Mouse (Mus musculus) cerebellum, adult 8-10 months (tissue): ENCODE measurements around the gene Ptger3.
A peak's percentile ranks its signal among the peaks of the same experiment; 100 is the strongest.

ENCODE experiments used
- DNase-seq: peaks from one replicate; pipeline ENCODE4 v3.0.0; 2022

The Ptger3 gene

DNA sequence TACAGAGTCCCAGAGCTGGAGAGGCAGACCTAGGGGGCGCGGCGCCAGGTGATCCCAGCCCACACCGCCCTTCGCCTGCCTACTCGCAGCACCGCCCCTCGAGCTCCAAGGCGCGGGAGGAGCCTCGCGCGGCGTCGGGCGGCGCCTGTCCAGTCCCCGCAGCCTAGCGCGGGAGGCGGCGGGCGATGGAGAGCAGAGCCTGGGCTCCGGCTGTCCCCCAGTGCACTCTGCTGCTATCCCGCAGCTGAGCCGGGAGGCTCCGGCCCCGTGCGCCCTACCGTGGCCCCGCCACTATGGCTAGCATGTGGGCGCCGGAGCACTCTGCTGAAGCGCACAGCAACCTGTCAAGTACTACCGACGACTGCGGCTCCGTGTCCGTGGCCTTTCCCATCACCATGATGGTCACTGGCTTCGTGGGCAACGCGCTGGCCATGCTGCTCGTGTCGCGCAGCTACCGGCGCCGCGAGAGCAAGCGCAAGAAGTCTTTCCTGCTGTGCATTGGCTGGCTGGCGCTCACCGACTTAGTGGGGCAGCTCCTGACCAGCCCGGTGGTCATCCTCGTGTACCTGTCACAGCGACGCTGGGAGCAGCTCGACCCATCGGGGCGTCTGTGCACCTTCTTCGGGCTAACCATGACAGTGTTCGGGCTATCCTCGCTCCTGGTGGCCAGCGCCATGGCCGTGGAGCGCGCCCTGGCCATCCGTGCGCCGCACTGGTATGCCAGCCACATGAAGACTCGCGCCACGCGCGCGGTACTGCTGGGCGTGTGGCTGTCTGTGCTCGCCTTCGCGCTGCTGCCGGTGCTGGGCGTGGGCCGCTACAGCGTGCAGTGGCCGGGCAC, at the start of gene Ptger3:
Gene Ptger3 (plus strand): TSS at position 168 of the 841 bp plus-strand sequence.
- DNase-seq, result no peak

DNA sequence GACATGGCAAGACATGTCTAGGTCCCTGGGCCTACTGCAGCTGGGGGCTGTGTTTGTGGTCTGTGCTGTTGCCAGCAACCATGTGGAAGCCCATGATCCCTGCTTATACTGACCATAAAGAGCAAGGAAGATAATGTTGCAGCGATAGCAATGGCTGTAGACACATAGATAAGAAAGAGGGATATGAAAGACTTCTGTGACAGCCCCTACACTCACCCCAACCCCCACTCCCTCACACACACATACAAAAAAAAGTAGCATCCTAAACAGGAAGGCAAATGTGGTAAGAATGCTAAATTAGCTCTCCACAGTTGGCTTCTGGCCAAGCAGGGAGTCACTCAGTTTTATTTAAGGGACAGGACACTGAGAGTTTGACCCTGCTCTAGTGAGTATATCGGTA, 48.7 kb upstream of the Ptger3 start:
- no peak for DNase-seq

- DNase-seq, result peak; percentile 52
These were observed 46.3 kb upstream of the Ptger3 start for GRCm38 (mm10) chr3:157520433-157520832.

GRCm38 (mm10) chr3:157523834-157524233, 42.9 kb upstream of the Ptger3 start:
- DNase-seq, result no peak

DNA sequence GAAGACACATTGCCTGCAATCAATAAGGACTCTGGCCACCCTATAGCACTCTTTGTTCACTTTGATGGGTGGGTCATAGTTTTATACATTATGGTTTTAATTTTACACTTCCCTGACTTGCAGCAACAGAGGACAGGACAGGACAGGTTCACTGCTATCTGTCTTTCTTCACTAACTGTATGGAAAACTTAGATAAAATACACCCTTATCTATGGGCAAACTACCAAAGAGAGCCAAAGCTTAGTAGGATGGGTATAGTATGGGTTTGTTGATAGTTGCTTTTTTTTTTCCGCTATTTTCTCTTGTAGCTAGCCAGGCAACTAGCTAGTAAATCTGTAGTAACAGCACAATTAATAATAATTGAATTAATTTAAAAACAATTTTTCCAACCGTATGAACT, 35.1 kb upstream of the Ptger3 start:
- DNase-seq, result no peak

- peak; percentile 95 for DNase-seq
These were observed 32.5 kb upstream of the Ptger3 start, which contains the start of gene Zranb2 for GRCm38 (mm10) chr3:157533964-157534785. Gene Zranb2, plus strand, starts transcription at chr3:157534160.

- no peak for DNase-seq
These were observed 31.8 kb upstream of the Ptger3 start for GRCm38 (mm10) chr3:157534786-157535415.

DNA sequence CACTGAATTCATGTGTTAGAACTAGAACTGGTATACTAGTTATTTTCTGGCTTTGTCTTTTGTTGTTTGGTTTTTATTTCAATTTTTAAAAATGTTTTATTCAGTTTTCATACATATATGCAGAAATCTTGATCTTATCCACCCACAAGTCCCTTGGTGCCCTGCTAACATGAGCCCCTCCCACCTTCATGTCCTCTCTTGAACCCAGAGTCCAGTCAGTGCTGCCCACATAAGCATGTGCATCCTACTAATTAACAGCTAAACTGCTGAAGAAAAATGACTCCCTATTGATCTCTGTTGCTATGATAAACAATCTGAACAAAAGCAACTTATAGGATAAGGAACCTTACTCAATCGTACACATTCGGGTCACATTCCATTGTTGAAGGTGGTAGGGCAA, 17.4 kb upstream of the Ptger3 start:
- no peak for DNase-seq

GRCm38 (mm10) chr3:157549758-157550600, 16.7 kb upstream of the Ptger3 start:
- no peak for DNase-seq

- no peak for DNase-seq
These were observed 1.5 kb upstream of the Ptger3 start for GRCm38 (mm10) chr3:157565196-157565595.

DNA sequence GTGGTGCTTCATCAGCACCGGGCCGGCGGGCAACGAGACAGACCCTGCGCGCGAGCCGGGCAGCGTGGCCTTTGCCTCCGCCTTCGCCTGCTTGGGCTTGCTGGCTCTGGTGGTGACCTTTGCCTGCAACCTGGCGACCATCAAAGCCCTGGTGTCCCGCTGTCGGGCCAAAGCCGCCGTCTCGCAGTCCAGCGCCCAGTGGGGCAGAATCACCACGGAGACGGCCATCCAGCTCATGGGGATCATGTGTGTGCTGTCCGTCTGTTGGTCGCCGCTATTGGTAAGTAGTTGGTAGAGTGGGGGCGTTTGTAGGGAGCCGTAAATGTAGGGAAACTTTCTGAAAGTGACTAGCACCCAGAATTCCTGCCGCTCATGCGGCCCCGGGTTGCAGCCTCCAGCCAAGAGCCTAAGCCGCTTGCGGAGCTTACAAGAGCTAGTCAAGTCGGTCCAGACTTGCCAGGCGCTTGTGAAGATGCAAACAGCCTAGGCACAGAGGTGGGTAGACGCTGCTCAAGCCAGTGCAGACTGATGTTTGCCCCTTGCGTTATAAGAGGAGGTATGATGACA, 957 bp downstream of the Ptger3 start:
- DNase-seq, result no peak

GRCm38 (mm10) chr3:157572011-157572410, 5.3 kb downstream of the Ptger3 start:
- no peak for DNase-seq

DNA sequence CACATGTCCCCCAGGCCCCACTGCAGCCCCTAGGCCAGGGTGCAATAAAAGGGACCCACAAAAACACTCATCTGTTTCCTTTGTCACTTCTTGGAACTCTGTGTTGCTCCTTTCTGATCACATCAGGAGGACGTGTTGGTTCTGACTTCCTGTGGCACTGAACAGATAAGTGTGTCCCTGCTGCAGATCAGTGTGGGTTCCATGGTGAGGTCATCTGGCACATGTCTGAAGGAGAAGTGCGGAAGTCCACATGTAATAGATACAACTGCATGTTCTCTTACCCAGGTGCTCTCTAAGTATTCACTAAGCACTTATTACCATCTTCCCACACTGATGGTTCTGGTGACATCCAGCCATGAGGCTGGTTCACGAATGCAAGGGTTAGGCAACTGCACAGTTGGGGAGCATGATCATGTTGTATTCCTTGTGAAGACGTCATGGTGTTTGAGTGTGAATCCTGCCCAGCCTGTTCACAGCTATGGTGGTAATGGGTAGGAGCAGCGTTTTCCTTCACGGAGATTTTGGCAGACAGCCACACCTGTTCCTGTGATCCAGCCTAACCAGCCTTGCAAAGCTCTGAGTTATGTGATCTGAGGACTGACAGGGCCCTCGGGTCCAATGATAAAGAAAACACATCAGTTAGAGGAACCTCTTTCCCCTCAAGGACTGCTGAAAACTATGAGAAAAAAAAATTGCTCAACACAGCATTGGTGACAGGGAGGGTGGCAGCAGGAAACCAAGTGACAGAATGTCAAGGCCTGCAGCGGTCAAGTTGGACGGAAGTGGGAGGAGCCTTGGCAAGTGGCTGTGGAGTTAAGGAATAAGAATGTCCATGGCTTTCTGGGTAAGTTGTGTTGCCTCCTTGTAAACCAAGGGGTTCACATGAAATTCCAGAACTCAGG, 9.0 kb downstream of the Ptger3 start:
- no peak for DNase-seq

DNA sequence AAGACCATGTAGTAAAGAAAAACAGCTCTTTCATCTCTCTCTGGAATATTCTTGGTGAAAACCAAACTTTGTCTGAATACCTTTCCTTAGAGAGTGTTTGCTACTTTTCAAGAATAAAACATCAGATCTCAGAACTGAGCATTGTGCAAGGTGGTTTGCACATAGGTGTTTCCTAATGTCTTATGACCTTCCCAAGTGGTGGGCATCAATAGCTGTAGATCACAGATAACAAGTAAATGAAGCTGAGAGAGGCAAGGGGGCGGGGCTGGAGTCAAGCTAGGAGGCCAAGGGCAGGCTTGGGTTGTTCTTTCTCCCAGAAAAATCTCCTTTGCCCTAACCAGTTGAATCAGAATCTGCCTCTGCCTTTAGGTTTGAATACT, 9.6 kb downstream of the Ptger3 start:
- no peak for DNase-seq

DNA sequence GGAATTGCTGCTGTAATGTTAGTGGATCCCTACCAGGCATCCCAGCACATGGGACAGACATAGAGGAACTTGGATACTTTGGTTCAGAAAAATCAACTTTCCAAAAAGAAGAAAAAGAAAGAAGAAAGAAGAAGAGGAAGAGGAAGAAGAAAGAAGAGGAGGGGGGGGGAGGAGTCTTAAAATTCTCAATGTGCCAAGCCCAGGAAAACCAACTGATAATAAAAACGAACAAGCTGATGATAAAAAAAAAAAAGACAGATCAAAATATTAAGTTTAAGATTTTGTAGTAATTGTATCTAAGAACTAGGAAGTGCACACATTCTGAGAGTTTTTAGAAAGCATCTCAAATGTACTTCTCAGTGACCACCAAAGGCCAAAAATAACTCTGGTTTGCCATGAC, 10.2 kb downstream of the Ptger3 start:
- DNase-seq, result no peak

GRCm38 (mm10) chr3:157578469-157579170, 11.9 kb downstream of the Ptger3 start:
- DNase-seq, result no peak

DNA sequence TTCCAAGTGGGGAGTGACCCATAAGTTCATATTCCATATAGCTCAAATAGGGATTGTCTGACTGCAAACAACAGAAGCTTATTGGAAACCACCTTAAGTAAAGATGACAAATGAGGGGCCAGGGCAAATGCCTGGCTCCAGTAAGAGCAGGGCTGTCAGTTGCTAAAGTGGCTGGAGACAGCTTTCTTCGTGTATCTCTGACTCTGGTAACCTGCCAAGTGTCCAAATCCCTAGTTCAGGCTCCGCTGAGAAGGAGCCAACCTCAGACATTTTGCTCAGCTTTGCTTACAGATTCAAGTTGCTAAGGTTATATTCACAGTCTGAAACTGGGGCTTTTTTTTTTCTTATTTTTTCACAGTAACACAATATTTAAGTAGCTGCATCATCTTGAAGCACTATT, 12.7 kb downstream of the Ptger3 start:
- DNase-seq, result no peak

DNA sequence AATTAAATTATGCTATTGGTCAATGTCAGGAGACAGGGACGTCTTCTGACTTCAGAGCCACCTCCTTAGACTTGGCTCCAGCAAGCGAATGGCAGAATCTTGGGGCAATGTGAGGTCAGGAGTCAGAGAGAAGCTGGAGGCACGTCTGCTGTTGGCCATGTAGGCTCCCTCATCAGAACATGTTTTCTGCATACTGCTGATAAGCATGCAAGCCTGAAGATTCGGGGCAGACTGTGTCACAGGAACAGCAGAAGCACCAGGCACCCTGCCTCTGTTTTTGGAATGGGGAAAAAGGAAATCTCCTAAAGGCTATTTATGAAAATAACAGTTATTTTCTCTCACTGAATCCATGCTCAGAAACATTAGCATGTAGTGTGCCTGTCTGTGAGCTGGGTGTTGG, 13.6 kb downstream of the Ptger3 start:
- no peak for DNase-seq

GRCm38 (mm10) chr3:157581755-157582154, 15.1 kb downstream of the Ptger3 start:
- no peak for DNase-seq

GRCm38 (mm10) chr3:157582626-157583405, 16.1 kb downstream of the Ptger3 start:
- DNase-seq, result no peak
